Mouse (Mus musculus) heart, embryonic 14.5 days (tissue): ENCODE measurements around the gene Tbxa2r. TPM values are rescaled to one million over a fixed set of nuclear protein-coding genes. Genes with fewer than 3 reads are reported as not detected.

Experiments used
- ATAC-seq: fragments of 200-750 bp; cut with Nextera tagmentation; 2 replicates; pipeline ENCODE4 v1.8.0; 2017; ENCODE audit warnings: low read depth, moderate TSS enrichment; ENCODE audit not compliant: insufficient number of reproducible peaks, insufficient read depth, low FRiP score
- H3K27ac ChIP-seq, 2 experiments: fragments of 200-500 bp in 1 of 2; fragments of 300-500 bp in 1 of 2; sonication (generic) in 1 of 2; replicated peaks in 1 of 2; 2 replicates each; pipeline ENCODE4 v1.5.1; 2012 to 2014; ENCODE audit warnings: low read depth in 2 of 2, low read length in 2 of 2, control low read depth in 1 of 2, mild to moderate bottlenecking in 1 of 2, mixed read lengths in 1 of 2; ENCODE audit not compliant: control insufficient read depth in 1 of 2, insufficient read depth in 1 of 2
- H3K27me3 ChIP-seq: fragments of 300-500 bp; sonication (generic); 2 replicates; pipeline ENCODE4 v1.6.1; 2014; ENCODE audit warnings: mild to moderate bottlenecking, low read length, control low read depth; ENCODE audit not compliant: control insufficient read depth, insufficient read depth
- H3K36me3 ChIP-seq: fragments of 300-500 bp; sonication (generic); 2 replicates; pipeline ENCODE4 v1.6.1; 2014; ENCODE audit warnings: mild to moderate bottlenecking, control low read depth, low read length, mixed read lengths; ENCODE audit not compliant: control insufficient read depth, insufficient read depth
- H3K4me1 ChIP-seq, 2 experiments: fragments of 200-500 bp in 1 of 2; fragments of 300-500 bp in 1 of 2; sonication (generic) in 1 of 2; 2 replicates each; pipeline ENCODE4 v1.6.1; 2012 to 2014; ENCODE audit warnings: low read length in 2 of 2, control low read depth in 1 of 2, mixed read lengths in 1 of 2; ENCODE audit not compliant: control insufficient read depth in 2 of 2, insufficient read depth in 2 of 2
- H3K4me2 ChIP-seq: fragments of 300-500 bp; sonication (generic); 2 replicates; pipeline ENCODE4 v1.6.1; 2014; ENCODE audit warnings: mild to moderate bottlenecking, low read length
- H3K4me3 ChIP-seq, 2 experiments: fragments of 200-500 bp in 1 of 2; fragments of 300-500 bp in 1 of 2; sonication (generic) in 1 of 2; 2 replicates each; pipeline ENCODE4 v1.5.1; 2012 to 2014; ENCODE audit warnings: low read length in 2 of 2, mild to moderate bottlenecking in 2 of 2, control low read depth in 1 of 2, low read depth in 1 of 2, moderate library complexity in 1 of 2; ENCODE audit not compliant: control insufficient read depth in 1 of 2, insufficient read depth in 1 of 2
- H3K9ac ChIP-seq: fragments of 300-500 bp; sonication (generic); 2 replicates; pipeline ENCODE4 v1.6.1; 2014; ENCODE audit warnings: mild to moderate bottlenecking, low read length
- H3K9me3 ChIP-seq: fragments of 300-500 bp; sonication (generic); 2 replicates; pipeline ENCODE4 v1.6.1; 2016; ENCODE audit warnings: low read length, control low read depth; ENCODE audit not compliant: control insufficient read depth
- WGBS: fragments of 180-500 bp; shearing (Covaris S2); extraction: QIAGEN DNeasy Blood & Tissue Kit; methylation state at CpG from one replicate; pipeline ENCODE4 v1.1.7; 2014; 5-methylcytosine and 5-hydroxymethylcytosine counted together
- polyA plus RNA-seq: library from polyadenylated mRNA; unstranded; fragments of >200 nt; fragmentation: Nextera tagmentation; extraction: Ambion mirVana; gene quantifications from 2 replicates; pipeline ENCODE4 v1.2.1, GENCODE M21; 2014

Gene Tbxa2r
- polyA plus RNA-seq, 1 experiment from 2014 or later = 11.3 TPM

DNA sequence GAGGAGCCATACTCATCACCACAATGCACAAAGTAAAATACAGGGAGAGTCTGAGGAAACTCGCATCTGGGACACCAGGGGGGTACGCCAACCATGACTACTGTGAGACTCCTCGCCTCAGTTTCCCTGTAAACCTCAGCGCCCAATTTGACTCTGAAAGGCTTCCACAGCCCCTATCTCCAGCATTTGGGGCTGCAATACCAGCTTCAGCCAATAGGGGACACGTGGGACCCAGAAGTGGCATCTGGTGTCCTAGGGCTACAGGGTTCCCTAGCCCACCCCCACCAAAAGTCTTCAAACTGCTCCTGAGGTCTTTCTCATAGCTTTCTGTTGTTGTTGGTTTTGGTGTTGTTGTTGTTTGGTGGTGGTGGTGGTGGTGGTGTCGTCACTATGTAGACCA, 39.9 kb upstream of the Tbxa2r start:
- Histone ChIP-seq H3K27me3 (peaks cover 56% of the 10 kb centered on the region), H3K36me3 (no peaks in the 10 kb centered on the region), H3K4me3 (no peak overlapping the region), H3K4me2 (no peak overlapping the region), H3K9me3 (no peaks in the 10 kb centered on the region), H3K9ac (no peak overlapping the region), H3K4me1 (peaks cover 5 to 8% of the 10 kb centered on the region in 2 experiments; a peak in 3 of 4 replicates), H3K27ac (no peak overlapping the region)
- 28% methylated on average over 6 of the region's 6 CpGs for WGBS
- ATAC-seq = no peak

DNA sequence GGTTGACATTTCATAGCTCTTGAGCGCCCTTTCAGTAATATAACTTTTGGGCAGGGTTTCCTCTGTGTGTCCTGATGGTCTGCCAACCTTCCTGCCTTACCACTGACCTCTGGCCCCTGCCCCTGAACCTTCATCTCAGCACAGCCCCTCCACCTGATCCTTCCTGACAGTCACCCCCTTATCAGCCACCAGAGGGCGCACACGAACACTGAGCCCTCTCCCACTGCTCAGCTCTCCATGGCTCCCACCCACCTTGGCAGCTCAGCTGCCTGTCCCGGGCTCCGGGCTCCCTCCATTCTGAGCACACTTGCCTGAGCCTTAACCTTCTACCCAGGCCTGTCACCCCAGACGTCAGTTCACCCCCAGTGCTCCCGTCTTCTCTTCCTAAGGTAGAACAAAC, 39.3 kb upstream of the Tbxa2r start:
- Histone ChIP-seq H3K27ac (no peak overlapping the region), H3K4me2 (no peak overlapping the region), H3K4me3 (no peak overlapping the region), H3K4me1 (peaks cover 12 to 15% of the 10 kb centered on the region in 2 experiments), H3K27me3 (peaks cover 49% of the 10 kb centered on the region), H3K36me3 (no peaks in the 10 kb centered on the region), H3K9ac (no peak overlapping the region), H3K9me3 (no peaks in the 10 kb centered on the region)
- WGBS = 2% methylated on average over 7 of the region's 7 CpGs
- ATAC-seq = 0 out of 2 replicates have a peak, but pooled peaks have one; percentile 5

DNA sequence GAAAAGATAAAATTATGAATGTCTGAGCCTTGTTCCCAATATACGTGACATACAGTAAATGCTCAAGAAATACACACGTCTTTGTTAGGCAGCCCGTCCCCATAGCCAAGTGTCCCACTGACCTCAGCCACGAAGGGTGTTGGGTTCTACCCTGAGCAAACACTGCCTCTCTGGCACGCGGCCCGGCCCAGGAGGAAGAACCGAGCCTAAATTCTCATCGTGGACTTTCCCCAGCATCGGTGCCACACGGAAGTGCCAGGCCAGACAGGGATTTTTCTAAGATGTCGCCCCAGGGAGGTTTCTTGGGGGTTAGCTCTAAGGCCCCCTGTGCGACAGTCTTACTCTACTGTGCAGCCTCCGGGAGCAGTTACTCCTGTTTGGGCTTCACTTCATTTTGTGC, 38.7 kb upstream of the Tbxa2r start:
- Histone ChIP-seq H3K27ac (no peak overlapping the region), H3K27me3 (peaks cover 44% of the 10 kb centered on the region), H3K36me3 (no peaks in the 10 kb centered on the region), H3K4me3 (no peak overlapping the region), H3K9me3 (no peaks in the 10 kb centered on the region), H3K4me2 (no peak overlapping the region), H3K4me1 (peaks cover 17 to 21% of the 10 kb centered on the region in 2 experiments), H3K9ac (no peak overlapping the region)
- ATAC-seq = no peak
- WGBS = 57% methylated on average over 14 of the region's 14 CpGs

DNA sequence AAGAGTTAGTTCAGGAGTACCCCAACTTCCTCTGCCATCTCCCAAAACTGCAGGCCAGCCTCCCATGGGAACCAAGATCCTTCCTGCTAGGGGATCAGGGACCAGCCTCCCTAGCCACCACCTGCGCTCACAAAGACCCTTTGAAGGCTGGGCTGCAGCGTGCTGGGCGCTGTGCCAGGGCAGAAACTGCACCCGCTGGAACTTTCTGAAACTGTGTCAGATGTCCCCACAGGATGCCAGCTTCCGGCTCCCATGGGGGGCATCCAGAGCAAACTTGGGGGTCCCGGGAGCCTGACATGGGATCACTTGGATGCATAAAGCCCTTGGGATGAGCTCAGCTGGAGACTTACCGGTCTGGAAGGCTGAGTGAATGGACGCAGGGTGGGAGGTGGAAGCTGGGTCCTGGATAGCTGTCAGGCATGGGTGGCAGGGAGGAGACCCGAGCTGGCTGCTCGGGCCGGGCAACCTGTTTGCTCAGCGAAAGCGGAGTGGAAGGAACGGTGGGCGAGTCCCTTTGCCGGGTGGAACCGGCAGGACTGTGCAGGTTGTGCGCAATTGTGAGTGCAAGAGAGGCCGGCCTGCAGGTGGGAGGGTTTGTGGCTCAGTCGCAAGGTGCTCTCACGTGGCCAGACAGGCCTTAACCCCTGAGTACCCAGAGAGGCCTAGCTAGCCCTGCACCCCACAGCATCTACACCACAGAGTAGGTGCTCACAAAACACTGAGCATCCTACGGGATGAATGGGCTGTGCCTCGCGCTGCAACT, 37.7 kb upstream of the Tbxa2r start:
- ATAC-seq = no peak
- Histone ChIP-seq H3K27me3 (peaks cover 37% of the 10 kb centered on the region), H3K4me3 (no peak overlapping the region), H3K27ac (no peak overlapping the region), H3K36me3 (no peaks in the 10 kb centered on the region; the same call in 1 of the 2 replicates), H3K4me1 (peaks cover 17 to 18% of the 10 kb centered on the region in 2 experiments), H3K9me3 (no peaks in the 10 kb centered on the region), H3K9ac (no peak overlapping the region), H3K4me2 (no peak overlapping the region)
- 17% methylated on average over 24 of the region's 24 CpGs for WGBS

GRCm38 (mm10) chr10:81291511-81292104, 36.9 kb upstream of the Tbxa2r start, which contains the start of gene Tjp3:
Gene Tjp3 (minus strand): TSS chr10:81291581.
- peaks cover 37% of the 10 kb centered on the region for H3K27me3 ChIP-seq
- H3K4me1 ChIP-seq = peaks cover 15 to 17% of the 10 kb centered on the region in 2 experiments
- 67% methylated on average over 9 of the region's 9 CpGs for WGBS
- no peak within 1 kb of the TSS for H3K27ac ChIP-seq
- H3K36me3 ChIP-seq = no peaks in the 10 kb centered on the region; the same call in 1 of the 2 replicates
- H3K9me3 ChIP-seq = no peaks in the 10 kb centered on the region
- no peak within 1 kb of the TSS for H3K9ac ChIP-seq
- H3K4me2 ChIP-seq = no peak within 1 kb of the TSS
- ATAC-seq = no peak
- no peak within 1 kb of the TSS for H3K4me3 ChIP-seq

DNA sequence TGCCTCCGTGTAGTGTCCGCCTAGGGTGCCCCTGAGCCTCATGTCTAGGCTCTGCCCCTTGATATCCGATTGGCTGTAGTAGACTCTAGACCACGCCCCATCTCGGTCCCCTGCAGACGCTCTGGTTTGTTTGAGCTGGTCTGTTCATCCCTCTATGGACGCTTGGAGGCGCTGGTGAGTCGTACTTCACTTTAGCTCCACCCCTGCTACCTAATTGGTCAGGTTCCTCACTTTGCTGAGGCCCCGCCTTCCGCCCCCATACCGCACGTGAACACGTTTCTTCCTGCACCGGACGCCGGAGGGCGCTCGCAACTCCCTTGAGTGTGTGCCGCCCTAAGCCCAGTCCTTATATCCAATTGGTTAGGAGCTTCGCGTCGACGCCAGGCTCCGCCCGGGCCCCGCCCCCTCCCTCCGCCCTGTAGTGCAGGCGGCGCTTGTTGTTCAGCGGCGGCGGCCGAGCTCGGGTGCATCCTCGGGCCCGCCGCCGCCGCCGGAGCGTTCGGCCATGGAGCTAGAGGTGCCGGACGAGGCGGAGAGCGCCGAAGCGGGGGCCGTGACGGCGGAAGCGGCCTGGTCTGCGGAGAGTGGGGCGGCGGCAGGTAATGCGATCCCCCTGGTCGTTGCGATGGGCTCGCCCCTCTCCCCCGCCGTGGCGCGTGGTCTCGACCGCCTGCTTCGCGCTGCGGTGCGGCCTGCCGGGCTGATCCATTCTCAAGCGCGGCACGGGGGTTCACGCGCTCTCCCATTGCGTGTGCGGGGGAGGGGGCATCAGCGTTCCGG, 35.8 kb upstream of the Tbxa2r start, which contains the start of gene Pip5k1c:
TSS of gene Pip5k1c (plus strand) at position 410 of the 780 bp plus-strand sequence.
- peak within 1 kb of the TSS; percentile 98 for H3K4me2 ChIP-seq
- H3K27me3 ChIP-seq = peaks cover 32% of the 10 kb centered on the region
- no peaks in the 10 kb centered on the region for H3K9me3 ChIP-seq
- peak within 1 kb of the TSS; percentile 78 for H3K9ac ChIP-seq
- peak within 1 kb of the TSS; percentile 83 to 85 for H3K4me3 ChIP-seq
- H3K36me3 ChIP-seq = no peaks in the 10 kb centered on the region; the same call in 1 of the 2 replicates
- ATAC-seq = peak; percentile 93
- peak within 1 kb of the TSS; percentile 60 to 75 for H3K27ac ChIP-seq
- under 1% methylated on average over 80 of the region's 80 CpGs for WGBS
- H3K4me1 ChIP-seq = peaks cover 20 to 24% of the 10 kb centered on the region in 2 experiments

DNA sequence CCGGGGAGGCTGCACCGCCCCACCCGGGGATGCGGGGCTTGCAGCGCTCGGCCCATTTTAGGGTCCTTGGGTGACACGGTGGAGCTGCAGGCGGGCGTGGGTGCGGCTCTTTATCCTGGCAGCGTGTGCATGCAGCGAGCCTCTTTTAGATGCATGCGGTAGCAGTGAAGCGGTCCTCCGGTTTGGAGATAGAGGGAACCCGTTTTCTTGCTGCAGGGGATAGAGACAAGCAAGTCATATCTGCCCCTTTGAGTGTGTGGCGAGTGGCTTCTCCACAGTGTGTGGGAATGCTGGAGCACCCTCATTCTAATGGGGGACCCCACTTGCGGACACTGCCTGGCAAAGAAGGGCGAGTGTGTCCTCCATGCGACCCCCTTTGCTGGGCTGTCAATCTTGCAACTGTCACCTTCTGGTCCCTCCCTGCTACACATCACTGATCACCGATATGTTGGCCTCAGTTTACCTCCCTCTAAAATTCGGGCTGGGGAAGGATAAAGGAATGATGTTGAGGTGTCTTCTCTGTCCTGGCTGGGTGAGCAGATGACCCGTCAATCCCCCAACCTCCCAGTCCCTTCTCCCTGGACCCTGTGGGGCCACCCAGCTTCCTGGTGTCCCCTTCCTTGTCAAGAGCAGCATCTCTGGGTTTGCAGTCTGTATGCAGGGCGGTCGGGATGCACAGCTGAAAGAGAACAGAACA, 35.0 kb upstream of the Tbxa2r start:
- Histone ChIP-seq H3K4me1 (peaks cover 27 to 29% of the 10 kb centered on the region in 2 experiments), H3K27me3 (peaks cover 26% of the 10 kb centered on the region), H3K4me3 (peak overlapping the region; percentile 83 to 85), H3K9me3 (no peaks in the 10 kb centered on the region), H3K36me3 (no peaks in the 10 kb centered on the region; the same call in 1 of the 2 replicates), H3K27ac (peak overlapping the region in 1 of 2 experiments; percentile 75; a peak in 1 of 4 replicates), H3K4me2 (peak overlapping the region; percentile 98), H3K9ac (peak overlapping the region; percentile 78)
- ATAC-seq = no peak
- WGBS = 3% methylated on average over 25 of the region's 25 CpGs
